Mouse (Mus musculus) brain, embryonic 14.5 days (tissue): Measurements from ENCODE around the gene Bcl2l10.

Experiments
- CTCF ChIP-seq: fragments of 200-500 bp; IDR thresholded peaks from 2 replicates; pipeline ENCODE4 v1.5.1; 2012; ENCODE audit warnings: inconsistent platforms, mild to moderate bottlenecking, moderate library complexity, borderline replicate concordance; ENCODE audit not compliant: insufficient read depth, insufficient read length; ENCODE audit errors: extremely low read depth
- POLR2A ChIP-seq: fragments of 200-500 bp; IDR thresholded peaks from 2 replicates; pipeline ENCODE4 v1.6.1; 2012; ENCODE audit warnings: mild to moderate bottlenecking, inconsistent platforms, borderline replicate concordance; ENCODE audit not compliant: poor library complexity, insufficient read depth, insufficient read length, severe bottlenecking; ENCODE audit errors: extremely low read depth

GRCm38 (mm10) chr9:75318196-75318595, 29.4 kb upstream of the Bcl2l10 start:
- TF ChIP-seq POLR2A: no peak
- TF ChIP-seq CTCF: no peak
